Mouse (Mus musculus) gastrocnemius, postnatal 10 days (tissue): ENCODE measurements around the gene Tlx2. TPM values are rescaled to one million over a fixed set of nuclear protein-coding genes. Genes with fewer than 3 reads are reported as not detected.

Experiments used
- DNase-seq: peaks from one replicate; pipeline ENCODE4 v3.0.0; 2021; ENCODE audit warnings: mixed read lengths
- microRNA-seq, 2 experiments: library from miRNA; unstranded; fragments of <30 nt; microRNA quantifications; one replicate each; pipeline ENCODE4 v1.2.0; 2021
- total RNA-seq, 2 experiments: library from RNA; stranded (reverse); gene quantifications; 2 replicates each; pipeline ENCODE4 v1.2.3; 2021

The Tlx2 gene
- total RNA-seq, 2 experiments from 2014 or later, result not detected

GRCm38 (mm10) chr6:83023786-83024185 is 46.3 kb downstream of the Tlx2 start:
- no peak for DNase-seq

GRCm38 (mm10) chr6:83023008-83023407 is 47.1 kb downstream of the Tlx2 start:
- DNase-seq, result no peak

GRCm38 (mm10) chr6:83020836-83021593 is 49.1 kb downstream of the Tlx2 start:
- DNase-seq, result no peak

GRCm38 (mm10) chr6:83020121-83020520 is 50.0 kb downstream of the Tlx2 start:
- no peak for DNase-seq

- DNase-seq, result no peak
These were observed 51.0 kb downstream of the Tlx2 start for GRCm38 (mm10) chr6:83019044-83019443.

Small RNA genes lying within 50 kb of the gene (microRNA-seq; reads per million reads assigned to microRNA genes)
- gene Mir3470a (0 reads per million in 2 experiments), gene Mir7040 (0 to 0.32 reads per million in 2 experiments)

Other genes starting within 250 kb of the Tlx2 start
- under 1 TPM; 0.47 to 0.49 TPM for gene Sema4f, start 130.5 kb downstream of the Tlx2 start, total RNA-seq
- gene M1ap, start 123.4 kb downstream of the Tlx2 start, total RNA-seq, result under 1 TPM in 1 of 2 experiments, not detected in 1; 0.49 TPM
- 10 to 100 TPM in 1 of 2 experiments, 1 to 10 TPM in 1; 6.2 to 10.7 TPM for gene Dok1, start 36.8 kb downstream of the Tlx2 start, total RNA-seq
- gene Loxl3, start 36.1 kb downstream of the Tlx2 start, total RNA-seq, result 10 to 100 TPM; 10.5 to 11.9 TPM
- 10 to 100 TPM; 66.9 to 70.7 TPM for gene Aup1, start 15.8 kb downstream of the Tlx2 start, total RNA-seq
- gene Htra2, start 15.0 kb downstream of the Tlx2 start, total RNA-seq, result 10 to 100 TPM; 23.8 to 28.4 TPM
- under 1 TPM; 0.42 to 0.65 TPM for gene Dqx1, start 12.4 kb downstream of the Tlx2 start, total RNA-seq
- gene Pcgf1, start 7.6 kb upstream of the Tlx2 start, total RNA-seq, result 1 to 10 TPM; 5.5 to 8.5 TPM
- 1 to 10 TPM in 1 of 2 experiments, under 1 TPM in 1; 0.33 to 1.3 TPM for gene Lbx2, start 16.1 kb upstream of the Tlx2 start, total RNA-seq
- gene Ccdc142, start 31.3 kb upstream of the Tlx2 start, total RNA-seq, result 1 to 10 TPM in 1 of 2 experiments, under 1 TPM in 1; 0.19 to 1.2 TPM
- gene Gm42688, start 31.3 kb upstream of the Tlx2 start, total RNA-seq, result 1 to 10 TPM; 1.4 to 2.3 TPM
- 100 to 1,000 TPM; 101 to 114 TPM for gene Mrpl53, start 38.7 kb upstream of the Tlx2 start, total RNA-seq
- 10 to 100 TPM; 11.0 to 15.7 TPM for gene Mogs, start 45.2 kb upstream of the Tlx2 start, total RNA-seq
- gene Wbp1, start 51.3 kb upstream of the Tlx2 start, total RNA-seq, result 10 to 100 TPM; 48.0 to 52.3 TPM
- gene Ino80b, start 55.1 kb upstream of the Tlx2 start, total RNA-seq, result 10 to 100 TPM; 13.1 to 15.2 TPM
- gene Rtkn, start 65.2 kb upstream of the Tlx2 start, total RNA-seq, result 10 to 100 TPM; 22.3 to 24.5 TPM
- gene Wdr54, start 86.1 kb upstream of the Tlx2 start, total RNA-seq, result 1 to 10 TPM in 1 of 2 experiments, under 1 TPM in 1; 0.43 to 1.4 TPM
- gene 1700003E16Rik, start 86.1 kb upstream of the Tlx2 start, total RNA-seq, result under 1 TPM in 1 of 2 experiments, not detected in 1; 0.23 TPM
- gene Dctn1, start 95.6 kb upstream of the Tlx2 start, total RNA-seq, result 100 to 1,000 TPM; 126 to 132 TPM
- under 1 TPM in 1 of 2 experiments, not detected in 1; 0.05 TPM for gene Slc4a5, start 149.5 kb upstream of the Tlx2 start, total RNA-seq